Mouse (Mus musculus) left cerebral cortex, adult 2 months (tissue): ENCODE measurements around the gene Corin. TPM values are rescaled to one million over a fixed set of nuclear protein-coding genes. Genes with fewer than 3 reads are reported as not detected.

ENCODE experiments used
- DNase-seq, 2 experiments: peaks; one replicate each; pipeline ENCODE4 v3.0.0; 2021 to 2022; ENCODE audit warnings: low spot score in 2 of 2, mixed read lengths in 1 of 2; ENCODE audit errors: extremely low spot score in 1 of 2
- H3K27ac ChIP-seq: fragments of 200-600 bp; 2 replicates; pipeline ENCODE4 v1.8.1; 2022
- H3K4me3 ChIP-seq: fragments of 200-600 bp; 2 replicates; pipeline ENCODE4 v1.8.1; 2022
- CTCF ChIP-seq: fragments of 200-600 bp; IDR thresholded peaks from 2 replicates; pipeline ENCODE4 v1.8.1; 2022; ENCODE audit warnings: antibody characterized with exemption, mild to moderate bottlenecking, moderate library complexity
- intact Hi-C: fragments of 180-260 bp; cut with DNase I; formaldehyde crosslinking; loops from one replicate; pipeline ENCODE4 v1.15.1; 2025
- total RNA-seq, 2 experiments: library from RNA; stranded (reverse); gene quantifications; 2 replicates each; pipeline ENCODE4 v1.2.3; 2021

Gene Corin
- total RNA-seq, 2 experiments from 2014 or later, result 0.18 to 0.26 TPM

GRCm38 (mm10) chr5:72472317-72473009, 31.8 kb downstream of the Corin start:
- TF ChIP-seq CTCF, result no peak

DNA sequence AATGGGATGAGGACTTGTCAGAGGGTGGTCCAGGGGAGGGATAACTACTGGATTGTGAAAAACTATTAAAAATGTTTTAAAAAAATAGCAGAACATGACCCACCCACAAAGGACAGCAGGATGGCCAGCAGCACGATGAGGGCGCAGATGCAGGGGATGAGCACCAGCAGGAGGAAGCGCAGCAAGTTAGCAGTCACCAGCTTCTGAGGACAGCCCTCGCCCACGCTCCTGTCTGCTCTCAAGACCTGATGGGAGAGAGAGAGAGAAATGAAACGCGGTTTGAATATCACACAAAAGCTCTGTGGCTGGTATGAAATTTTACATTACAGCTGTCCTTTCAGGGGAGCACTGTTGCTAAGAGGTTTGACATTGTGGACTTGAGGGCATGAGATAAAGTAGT, 32.5 kb downstream of the Corin start:
- TF ChIP-seq CTCF, result no peak
- intact Hi-C loops, result no loop called here
- no peak overlapping the region for H3K4me3 ChIP-seq
- peak; percentile 14 to 19 for DNase-seq
- H3K27ac ChIP-seq, result no peak overlapping the region

More at GRCm38 (mm10) chr5:72472317-72473009, 31.8 kb downstream of the Corin start:
- intact Hi-C loops, result no loop called here
- no peak for DNase-seq
- H3K4me3 ChIP-seq, result no peak overlapping the region
- no peak overlapping the region for H3K27ac ChIP-seq

DNA sequence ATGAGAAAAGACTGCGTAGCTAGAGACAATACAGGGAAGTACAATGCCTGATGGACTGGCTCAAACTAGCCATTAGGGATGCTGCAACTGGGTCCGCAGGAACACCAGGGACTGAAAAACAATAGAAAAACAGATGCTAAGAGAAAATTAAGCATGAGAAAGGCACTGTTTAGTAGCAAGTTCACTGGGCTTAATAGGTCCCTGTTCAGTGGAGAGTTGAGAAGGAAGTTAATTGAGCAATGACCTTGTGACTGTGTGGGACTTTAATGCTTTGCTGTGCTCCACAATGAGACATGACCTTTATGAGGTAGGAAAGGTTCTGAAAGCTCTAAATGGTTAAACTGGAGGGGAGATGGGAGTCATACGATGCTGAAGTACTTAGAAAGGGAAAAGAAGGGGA, 39.3 kb downstream of the Corin start:
- intact Hi-C loops, result no loop called here
- TF ChIP-seq CTCF, result no peak
- Histone ChIP-seq H3K27ac (no peak overlapping the region), H3K4me3 (no peak overlapping the region)
- no peak for DNase-seq

DNA sequence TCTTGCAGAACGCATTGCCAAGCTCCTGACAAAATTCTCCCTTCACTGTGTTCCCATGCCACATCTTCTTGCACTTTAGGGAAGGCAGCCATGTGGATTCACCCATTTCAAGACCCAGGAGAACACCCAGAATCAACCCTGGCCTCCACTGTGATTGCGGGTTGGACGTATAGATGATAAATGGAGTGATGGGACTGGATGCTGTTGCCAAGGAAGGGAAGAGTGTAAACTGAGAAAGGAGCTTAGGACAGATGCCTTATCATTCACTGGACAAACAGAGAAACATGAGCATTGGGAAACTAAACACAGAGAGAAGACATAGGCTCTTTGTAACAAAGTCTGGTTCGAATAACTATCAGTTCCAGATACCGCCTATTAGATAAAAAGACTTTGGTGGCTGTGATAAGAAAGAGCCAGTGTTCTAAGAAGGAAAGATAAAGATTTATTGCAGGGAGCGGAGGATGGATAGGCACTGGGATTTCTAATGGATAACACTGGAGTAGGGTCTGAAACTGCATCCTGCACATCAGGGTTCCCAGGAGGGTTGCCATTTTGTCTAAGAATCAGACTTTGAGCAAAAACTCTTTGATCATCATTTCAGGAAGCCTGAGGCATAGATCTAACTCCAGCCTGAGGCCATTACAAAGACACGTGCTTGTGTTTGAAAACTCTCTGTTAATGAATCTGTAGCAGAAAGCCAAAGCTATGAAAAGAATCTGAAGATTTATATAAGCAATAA, 44.7 kb downstream of the Corin start:
- intact Hi-C loops, result no loop called here

GRCm38 (mm10) chr5:72453690-72454089, 50.6 kb downstream of the Corin start:
- Histone ChIP-seq H3K27ac (no peak overlapping the region), H3K4me3 (no peak overlapping the region)
- TF ChIP-seq CTCF, result no peak
- no peak for DNase-seq
- intact Hi-C loops, result no loop called here

More for the DNA sequence above, 44.7 kb downstream of the Corin start:
- Histone ChIP-seq H3K4me3 (no peak overlapping the region), H3K27ac (no peak overlapping the region)
- TF ChIP-seq CTCF, result no peak
- no peak for DNase-seq

DNA sequence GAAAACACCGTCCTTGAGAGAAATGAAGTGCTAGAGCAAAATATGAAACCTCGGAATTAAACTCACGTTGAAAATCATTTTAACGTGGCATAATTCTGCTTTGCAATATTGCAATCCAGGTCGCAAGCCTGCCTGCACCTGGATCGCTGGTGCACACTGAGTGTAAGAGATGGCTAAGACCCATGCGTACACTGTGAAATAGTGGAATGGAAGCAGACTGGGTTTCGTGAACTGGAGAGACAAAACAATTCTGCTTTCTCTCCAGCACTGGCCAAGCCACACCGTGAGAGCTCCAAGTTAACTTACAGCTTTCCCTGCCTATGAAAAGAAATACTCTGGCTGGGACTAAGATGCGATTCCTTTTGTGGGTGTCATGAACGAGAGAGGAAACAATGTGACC, 51.1 kb downstream of the Corin start:
- DNase-seq, result no peak
- Histone ChIP-seq H3K4me3 (no peak overlapping the region), H3K27ac (no peak overlapping the region)
- intact Hi-C loops, result no loop called here
- TF ChIP-seq CTCF, result no peak

DNA sequence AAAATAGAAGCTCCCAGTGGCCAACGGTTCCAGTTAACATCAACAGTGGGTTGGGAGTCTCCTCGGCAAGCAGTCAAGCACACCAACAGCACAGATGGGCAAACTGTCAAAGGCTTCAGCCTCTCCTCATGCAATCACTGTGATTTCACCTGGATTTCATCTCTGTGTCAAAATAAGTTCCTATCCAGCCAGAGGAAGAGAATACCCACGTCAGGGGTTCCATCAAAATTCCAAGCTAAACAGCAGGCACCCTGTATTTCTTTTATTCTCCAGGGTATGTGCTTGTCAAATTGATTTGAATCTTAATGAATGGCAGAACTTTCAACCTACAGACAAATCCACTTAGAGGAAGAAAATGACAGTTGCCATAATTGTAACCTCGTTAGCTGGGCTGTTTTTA, 51.5 kb downstream of the Corin start:
- no peak for TF ChIP-seq CTCF
- Histone ChIP-seq H3K27ac (no peak overlapping the region), H3K4me3 (no peak overlapping the region)
- intact Hi-C loops, result no loop called here
- DNase-seq, result no peak

DNA sequence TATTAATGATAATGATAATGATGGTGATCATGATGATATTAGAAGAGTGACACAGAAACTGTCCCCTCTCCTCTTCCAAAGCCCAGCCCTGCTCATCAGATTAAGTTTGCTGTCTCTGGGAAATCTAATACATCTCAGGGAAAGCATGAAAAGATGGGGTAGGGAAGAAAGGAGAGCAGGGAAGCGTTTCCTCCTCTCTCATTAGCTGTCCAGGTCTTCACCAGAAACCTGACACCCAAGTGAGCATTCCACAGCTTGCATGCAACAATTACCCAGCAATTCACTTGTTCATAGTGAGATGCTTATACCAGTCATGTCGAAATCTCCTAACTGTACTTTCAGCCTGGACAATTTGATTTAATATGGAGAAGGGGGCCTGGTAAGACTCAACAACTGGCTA, 55.4 kb downstream of the Corin start:
- no peak overlapping the region for H3K4me3 ChIP-seq
- no peak overlapping the region for H3K27ac ChIP-seq
- TF ChIP-seq CTCF, result no peak
- intact Hi-C loops, result loop anchor here (10.0 kb wide), 1 partner anchor 2004 kb away; no protein-coding TSS in a partner anchor
- DNase-seq, result no peak

DNA sequence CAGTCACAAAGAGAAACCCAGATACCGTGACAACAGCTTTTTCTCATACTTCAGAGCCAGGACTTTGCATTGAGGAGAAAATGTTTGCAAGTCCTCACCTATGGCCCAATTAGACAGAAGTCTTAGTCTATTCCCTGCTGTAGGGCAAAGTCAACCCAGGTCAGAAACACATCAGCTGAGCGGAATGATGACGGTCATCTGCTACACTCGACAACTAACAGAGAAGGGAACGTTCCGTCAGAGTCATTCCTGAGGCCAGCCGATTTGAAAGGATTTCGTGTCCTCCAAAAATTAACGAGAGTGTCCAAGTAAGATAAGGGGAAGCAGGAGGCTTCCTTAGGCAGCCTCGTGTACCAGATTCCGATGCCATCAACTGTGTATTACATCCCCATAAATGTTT, 58.2 kb downstream of the Corin start:
- DNase-seq, result no peak
- TF ChIP-seq CTCF, result no peak
- Histone ChIP-seq H3K4me3 (no peak overlapping the region), H3K27ac (no peak overlapping the region)
- intact Hi-C loops, result loop anchor here (10.0 kb wide), 1 partner anchor 2001 kb away; no protein-coding TSS in a partner anchor

DNA sequence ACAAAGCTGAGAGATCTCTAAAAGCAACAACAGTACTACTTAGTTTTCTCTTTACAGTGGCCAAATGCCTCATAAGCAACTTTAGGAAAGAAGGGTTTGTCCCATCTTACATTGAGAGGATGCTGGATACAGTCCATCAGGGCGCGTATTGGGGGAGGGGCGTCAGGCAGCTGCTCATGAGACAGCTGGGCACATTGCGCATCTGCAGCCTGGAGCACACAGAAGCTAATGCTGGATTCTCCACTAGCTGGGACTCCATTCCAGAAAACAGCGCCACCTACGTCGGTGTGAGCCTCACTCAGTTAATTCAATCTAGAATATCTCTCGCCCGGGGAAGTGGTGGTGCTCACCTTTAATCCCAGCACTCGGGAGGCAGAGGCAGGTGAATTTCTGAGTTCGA, 60.3 kb downstream of the Corin start:
- Histone ChIP-seq H3K27ac (no peak overlapping the region), H3K4me3 (no peak overlapping the region)
- TF ChIP-seq CTCF, result no peak
- intact Hi-C loops, result loop anchor here (10.0 kb wide), 1 partner anchor 1999 kb away; no protein-coding TSS in a partner anchor
- DNase-seq, result no peak

- TF ChIP-seq CTCF, result no peak
- intact Hi-C loops, result loop anchor here (10.0 kb wide), 1 partner anchor 1998 kb away; no protein-coding TSS in a partner anchor
- Histone ChIP-seq H3K4me3 (no peak overlapping the region), H3K27ac (no peak overlapping the region)
- DNase-seq, result no peak
Measured at GRCm38 (mm10) chr5:72443007-72443406, 61.3 kb downstream of the Corin start.

DNA sequence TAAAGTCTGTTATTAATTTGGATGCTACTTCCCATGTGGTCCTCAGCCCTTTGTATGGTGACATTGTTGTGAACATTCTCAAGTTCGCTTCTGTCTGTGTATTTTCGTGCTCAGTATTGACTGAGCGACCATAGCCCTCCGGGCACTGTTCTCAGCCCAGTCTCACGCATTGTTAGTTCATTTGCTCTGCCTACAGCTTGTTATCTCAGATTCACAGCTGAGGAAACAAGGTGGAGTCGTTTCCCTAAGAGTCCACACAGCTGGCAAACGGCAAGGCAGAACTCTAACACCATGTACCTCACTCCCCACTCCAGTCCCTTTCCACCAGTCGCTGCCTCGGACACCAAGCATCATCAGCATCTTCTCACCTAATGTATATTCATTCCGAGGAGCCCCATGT, 63.1 kb downstream of the Corin start:
- intact Hi-C loops, result loop anchor here (10.0 kb wide), 1 partner anchor 1996 kb away; no protein-coding TSS in a partner anchor
- Histone ChIP-seq H3K4me3 (no peak overlapping the region), H3K27ac (no peak overlapping the region)
- DNase-seq, result no peak
- no peak for TF ChIP-seq CTCF
